Mouse (Mus musculus) forebrain, embryonic 16.5 days (tissue): Measurements from ENCODE around the gene Ppp2r5a. TPM values are rescaled to one million over a fixed set of nuclear protein-coding genes. Genes with fewer than 3 reads are reported as not detected.

Experiments
- ATAC-seq: fragments of 200-750 bp; cut with Nextera tagmentation; 2 replicates; pipeline ENCODE4 v1.8.0; 2017; ENCODE audit warnings: mild to moderate bottlenecking, moderate library complexity
- H3K27ac ChIP-seq: fragments of 300-500 bp; sonication (generic); 2 replicates; pipeline ENCODE4 v1.5.1; 2014; ENCODE audit warnings: low read length, control low read depth
- H3K27me3 ChIP-seq: fragments of 300-500 bp; sonication (generic); replicated peaks from 2 replicates; pipeline ENCODE4 v1.6.1; 2014; ENCODE audit warnings: low read length; ENCODE audit not compliant: control insufficient read depth, insufficient read depth
- H3K36me3 ChIP-seq: fragments of 300-500 bp; sonication (generic); 2 replicates; pipeline ENCODE4 v1.6.1; 2014; ENCODE audit not compliant: control insufficient read depth, insufficient read depth
- H3K4me1 ChIP-seq: fragments of 300-500 bp; sonication (generic); replicated peaks from 2 replicates; pipeline ENCODE4 v1.6.1; 2014; ENCODE audit warnings: low read length; ENCODE audit not compliant: control insufficient read depth, insufficient read depth
- H3K4me2 ChIP-seq: fragments of 300-500 bp; sonication (generic); 2 replicates; pipeline ENCODE4 v1.6.1; 2014; ENCODE audit warnings: mild to moderate bottlenecking, low read length, control low read depth
- H3K4me3 ChIP-seq: fragments of 300-500 bp; sonication (generic); replicated peaks from 2 replicates; pipeline ENCODE4 v1.5.1; 2014; ENCODE audit warnings: mild to moderate bottlenecking, low read length, control low read depth
- H3K9ac ChIP-seq: fragments of 300-500 bp; sonication (generic); replicated peaks from 2 replicates; pipeline ENCODE4 v1.6.1; 2014; ENCODE audit warnings: low read depth, low read length, control low read depth
- H3K9me3 ChIP-seq: fragments of 300-500 bp; sonication (generic); 2 replicates; pipeline ENCODE4 v1.6.1; 2016; ENCODE audit warnings: low read length; ENCODE audit not compliant: control insufficient read depth
- WGBS: fragments of 180-500 bp; shearing (Covaris S2); extraction: QIAGEN DNeasy Blood & Tissue Kit; methylation state at CpG from one replicate; pipeline ENCODE4 v1.1.7; 2014; 5-methylcytosine and 5-hydroxymethylcytosine counted together
- polyA plus RNA-seq: library from polyadenylated mRNA; unstranded; fragments of >200 nt; fragmentation: Nextera tagmentation; extraction: Ambion mirVana; gene quantifications from 2 replicates; pipeline ENCODE4 v1.2.1, GENCODE M21; 2015

The Ppp2r5a gene
- polyA plus RNA-seq, 1 experiment from 2014 or later, result 8.7 TPM

DNA sequence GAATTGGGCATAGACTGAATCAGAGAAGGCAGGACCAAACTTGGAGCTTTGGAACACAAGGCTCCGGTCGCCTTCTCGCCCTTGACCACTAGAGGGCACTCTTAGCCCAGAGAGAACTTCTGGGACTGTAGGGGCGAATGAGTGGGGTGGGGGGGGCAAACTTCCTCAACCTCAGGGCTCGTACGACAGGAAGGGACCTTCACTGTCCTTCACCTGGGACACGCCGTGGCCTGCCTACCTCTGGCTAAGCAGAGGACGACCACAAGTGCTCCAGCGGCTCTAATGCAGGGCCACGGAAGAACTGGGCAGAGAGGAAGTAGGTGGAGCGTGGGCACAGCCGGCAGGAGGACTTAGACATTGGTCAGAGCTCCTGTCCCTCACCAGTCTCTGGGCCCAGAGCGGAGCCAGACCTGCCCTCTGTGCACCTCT, 90.5 kb downstream of the Ppp2r5a start:
- ATAC-seq, result peak; percentile 85
- Histone ChIP-seq H3K9ac (peak overlapping the region; percentile 52), H3K4me3 (peak overlapping the region; percentile 49), H3K36me3 (peaks cover 6% of the 10 kb centered on the region), H3K27me3 (no peaks in the 10 kb centered on the region), H3K9me3 (no peaks in the 10 kb centered on the region), H3K4me1 (peaks cover 8% of the 10 kb centered on the region; the same call in 1 of the 2 replicates), H3K27ac (no peak overlapping the region), H3K4me2 (peak overlapping the region; percentile 47)
- WGBS, result under 1% methylated on average over 14 of the region's 14 CpGs

DNA sequence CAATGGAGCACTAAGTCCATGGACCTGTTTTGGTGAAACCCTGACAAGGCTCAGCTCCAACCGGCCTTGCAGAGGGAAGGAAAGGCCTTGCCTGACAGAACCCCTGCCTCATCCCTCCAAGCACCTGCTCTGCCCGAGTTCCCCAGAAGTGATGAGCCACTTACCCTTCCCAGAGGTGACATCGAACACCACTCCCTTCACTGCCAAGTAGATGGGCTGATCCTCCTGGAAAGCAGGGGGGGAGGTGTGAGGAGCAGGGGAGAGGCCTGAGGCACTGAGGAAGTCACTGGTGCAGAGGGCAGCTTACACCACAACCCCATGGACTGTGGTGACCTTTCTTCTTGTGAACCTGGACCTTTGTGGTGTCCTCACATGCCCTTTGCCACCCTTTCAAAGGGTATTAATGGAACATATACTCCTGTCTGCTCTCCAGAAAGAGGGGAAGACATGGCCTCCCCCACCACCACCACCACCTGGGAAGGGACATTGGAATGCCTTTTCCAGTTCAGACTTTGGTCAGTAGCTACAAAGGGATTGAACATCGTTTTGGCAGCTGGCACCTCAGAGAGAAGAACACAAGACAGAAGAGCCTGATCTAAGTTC, 91.7 kb downstream of the Ppp2r5a start:
- no peak for ATAC-seq
- Histone ChIP-seq H3K9me3 (no peaks in the 10 kb centered on the region), H3K27me3 (no peaks in the 10 kb centered on the region), H3K4me3 (no peak overlapping the region), H3K36me3 (peaks cover 7% of the 10 kb centered on the region), H3K4me2 (no peak overlapping the region), H3K27ac (no peak overlapping the region), H3K4me1 (peaks cover 4% of the 10 kb centered on the region; the same call in 1 of the 2 replicates), H3K9ac (no peak overlapping the region)
- WGBS, result 58% methylated on average over 4 of the region's 4 CpGs

DNA sequence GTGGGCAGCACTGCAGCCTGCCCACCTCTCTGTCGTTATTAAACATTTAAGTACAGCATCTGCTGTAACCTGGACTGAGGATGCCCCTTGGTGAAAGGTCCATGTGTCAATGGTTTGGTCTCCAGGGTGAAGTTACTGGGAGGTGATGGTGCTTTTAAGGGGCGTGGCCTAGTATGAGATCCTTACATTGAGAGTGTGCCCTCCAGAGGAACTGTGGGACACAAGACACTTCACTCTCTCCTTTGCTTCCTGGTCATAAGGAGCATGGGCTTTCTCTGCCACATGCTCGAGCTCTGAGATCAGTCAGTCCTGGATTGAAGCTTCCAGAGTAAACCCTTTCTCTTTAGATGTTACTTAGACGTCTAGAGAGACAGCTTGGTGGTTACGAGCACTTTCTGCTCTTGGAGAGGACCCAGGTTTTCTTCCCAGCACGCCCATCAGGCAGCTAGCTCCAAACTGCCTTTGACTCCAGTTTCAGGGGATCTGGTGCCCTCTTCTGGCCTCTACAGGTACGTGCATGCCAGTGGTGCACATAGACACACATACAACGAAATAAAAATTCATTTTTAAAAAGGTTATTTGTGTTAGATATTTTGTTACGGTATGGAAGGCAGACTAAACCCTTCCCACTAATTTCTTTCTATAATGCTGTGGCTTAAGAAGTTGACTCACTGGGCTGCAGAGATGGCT, 95.2 kb downstream of the Ppp2r5a start:
- H3K4me2 ChIP-seq, result no peak overlapping the region
- H3K27me3 ChIP-seq, result no peaks in the 10 kb centered on the region
- peaks cover 4% of the 10 kb centered on the region; the same call in 1 of the 2 replicates for H3K4me1 ChIP-seq
- WGBS, result 78% methylated on average over 9 of the region's 9 CpGs
- no peak overlapping the region for H3K4me3 ChIP-seq
- H3K9me3 ChIP-seq, result no peaks in the 10 kb centered on the region
- H3K27ac ChIP-seq, result no peak overlapping the region
- no peak for ATAC-seq
- H3K36me3 ChIP-seq, result peaks cover 7% of the 10 kb centered on the region
- no peak overlapping the region for H3K9ac ChIP-seq

DNA sequence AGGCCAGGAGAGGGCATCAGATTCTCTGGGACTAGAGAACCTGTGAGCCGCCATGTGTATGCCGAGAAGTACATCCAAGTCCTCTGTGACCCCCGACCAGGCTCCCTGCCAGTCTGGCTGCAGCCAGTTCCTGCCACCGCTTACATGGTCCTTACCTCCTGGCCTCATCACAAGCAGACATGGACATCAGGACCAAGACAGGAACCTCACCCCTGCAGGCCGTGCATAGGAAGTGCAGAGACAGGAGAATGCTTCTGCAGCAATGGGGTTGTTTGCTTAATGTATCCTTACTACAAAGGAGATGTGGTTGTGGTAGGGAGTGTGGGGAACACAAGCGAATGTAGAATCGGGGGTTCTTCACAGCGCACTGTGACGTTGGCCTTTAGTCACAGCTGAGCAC, 96.8 kb downstream of the Ppp2r5a start:
- ATAC-seq, result no peak
- H3K36me3 ChIP-seq, result peaks cover 7% of the 10 kb centered on the region
- H3K4me3 ChIP-seq, result no peak overlapping the region
- H3K27me3 ChIP-seq, result no peaks in the 10 kb centered on the region
- H3K9ac ChIP-seq, result no peak overlapping the region
- H3K4me1 ChIP-seq, result no peaks in the 10 kb centered on the region
- no peaks in the 10 kb centered on the region for H3K9me3 ChIP-seq
- 88% methylated on average over 9 of the region's 9 CpGs for WGBS
- no peak overlapping the region for H3K4me2 ChIP-seq
- no peak overlapping the region for H3K27ac ChIP-seq

DNA sequence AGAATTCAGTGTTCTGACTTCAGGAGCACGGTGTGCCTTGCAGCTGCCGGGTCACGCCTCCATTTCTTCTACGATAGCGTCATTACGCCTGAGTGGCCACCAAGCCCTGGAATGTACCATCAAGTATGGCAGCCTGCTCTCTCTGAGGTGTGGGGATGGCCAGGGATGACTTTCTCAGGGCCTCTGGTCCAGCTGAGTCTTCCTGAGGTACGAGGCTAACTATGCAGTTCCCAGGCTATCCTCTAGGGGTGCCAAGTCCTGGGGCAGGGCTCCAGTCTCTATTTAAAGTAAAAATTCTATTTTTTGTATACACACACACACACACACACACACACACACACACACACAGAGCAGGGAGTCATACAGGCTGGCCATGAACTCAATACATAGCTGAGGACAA, 97.5 kb downstream of the Ppp2r5a start:
- Histone ChIP-seq H3K4me1 (no peaks in the 10 kb centered on the region), H3K9ac (no peak overlapping the region), H3K9me3 (no peaks in the 10 kb centered on the region), H3K36me3 (peaks cover 7% of the 10 kb centered on the region), H3K4me2 (no peak overlapping the region), H3K27me3 (no peaks in the 10 kb centered on the region), H3K4me3 (no peak overlapping the region), H3K27ac (no peak overlapping the region)
- 65% methylated on average over 7 of the region's 7 CpGs for WGBS
- no peak for ATAC-seq

DNA sequence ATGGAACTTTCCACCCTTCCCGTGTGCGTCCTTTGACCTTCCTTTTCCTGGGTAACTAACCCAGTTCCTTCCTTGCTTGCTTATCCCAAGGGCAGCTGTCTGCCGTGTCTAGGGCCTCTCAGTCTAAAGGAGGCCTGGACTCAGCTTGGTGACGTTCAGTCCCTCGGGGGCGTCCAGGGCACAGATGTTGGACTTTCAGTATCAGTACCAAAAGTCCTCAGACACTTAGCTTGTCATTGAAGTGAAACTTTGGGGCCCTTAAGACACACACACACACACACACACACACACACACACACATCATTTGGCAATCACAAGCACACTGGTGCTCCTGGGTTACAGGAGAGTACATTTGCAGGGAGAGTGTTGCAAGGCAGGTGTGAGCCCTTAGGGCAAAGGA, 98.9 kb downstream of the Ppp2r5a start:
- H3K4me1 ChIP-seq, result no peaks in the 10 kb centered on the region
- no peak overlapping the region for H3K4me2 ChIP-seq
- no peak overlapping the region for H3K9ac ChIP-seq
- no peaks in the 10 kb centered on the region for H3K9me3 ChIP-seq
- no peak for ATAC-seq
- no peak overlapping the region for H3K27ac ChIP-seq
- H3K4me3 ChIP-seq, result no peak overlapping the region
- 81% methylated on average over 6 of the region's 6 CpGs for WGBS
- H3K27me3 ChIP-seq, result no peaks in the 10 kb centered on the region
- peaks cover 7% of the 10 kb centered on the region for H3K36me3 ChIP-seq

DNA sequence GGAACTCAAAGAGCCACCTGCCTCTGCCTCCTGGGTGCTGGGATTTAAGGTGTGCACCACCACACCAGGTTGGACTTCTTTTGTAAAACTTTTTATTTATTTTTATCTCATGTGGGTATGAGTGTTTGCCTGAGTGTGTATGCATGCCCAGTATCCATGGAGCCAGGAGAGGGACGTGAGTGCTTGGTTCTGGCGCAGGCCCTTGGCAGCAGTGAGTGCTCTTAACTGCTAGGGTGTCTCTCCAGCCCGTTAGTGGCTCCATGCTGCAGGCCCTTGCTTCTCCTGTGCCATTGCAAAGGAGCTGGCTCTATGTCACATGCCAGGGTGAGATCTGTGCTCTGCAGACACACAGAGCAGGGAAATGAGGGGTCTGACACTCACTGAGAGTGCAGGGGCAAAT, 99.3 kb downstream of the Ppp2r5a start:
- ATAC-seq, result no peak
- no peaks in the 10 kb centered on the region for H3K27me3 ChIP-seq
- 50% methylated on average over 3 of the region's 3 CpGs for WGBS
- H3K4me3 ChIP-seq, result no peak overlapping the region
- no peak overlapping the region for H3K9ac ChIP-seq
- no peak overlapping the region for H3K27ac ChIP-seq
- no peaks in the 10 kb centered on the region for H3K9me3 ChIP-seq
- H3K4me2 ChIP-seq, result no peak overlapping the region
- peaks cover 7% of the 10 kb centered on the region for H3K36me3 ChIP-seq
- no peaks in the 10 kb centered on the region for H3K4me1 ChIP-seq

Other genes starting within 250 kb of the Ppp2r5a start
- not detected in 2 replicates for gene Fam71a, start 238.5 kb downstream of the Ppp2r5a start, polyA plus RNA-seq
- 0.80 and 0.95 TPM in 2 replicates for gene Atf3, start 185.2 kb downstream of the Ppp2r5a start, polyA plus RNA-seq
- gene Nenf, start 85.1 kb downstream of the Ppp2r5a start, polyA plus RNA-seq, result 94.8 and 101 TPM in 2 replicates
- 54.0 and 56.3 TPM in 2 replicates for gene Tmem206, start 77.4 kb downstream of the Ppp2r5a start, polyA plus RNA-seq
- gene Dtl, start 172.3 kb upstream of the Ppp2r5a start, polyA plus RNA-seq, result 19.9 and 20.6 TPM in 2 replicates
- gene Ints7, start 172.4 kb upstream of the Ppp2r5a start, polyA plus RNA-seq, result 49.0 and 53.0 TPM in 2 replicates